Mouse (Mus musculus) lung, postnatal 25 days (tissue): ENCODE results near the gene Dctn1.

ENCODE experiments used
- DNase-seq: peaks from one replicate; pipeline ENCODE4 v3.0.0; 2022; ENCODE audit warnings: low spot score

The Dctn1 gene

DNA sequence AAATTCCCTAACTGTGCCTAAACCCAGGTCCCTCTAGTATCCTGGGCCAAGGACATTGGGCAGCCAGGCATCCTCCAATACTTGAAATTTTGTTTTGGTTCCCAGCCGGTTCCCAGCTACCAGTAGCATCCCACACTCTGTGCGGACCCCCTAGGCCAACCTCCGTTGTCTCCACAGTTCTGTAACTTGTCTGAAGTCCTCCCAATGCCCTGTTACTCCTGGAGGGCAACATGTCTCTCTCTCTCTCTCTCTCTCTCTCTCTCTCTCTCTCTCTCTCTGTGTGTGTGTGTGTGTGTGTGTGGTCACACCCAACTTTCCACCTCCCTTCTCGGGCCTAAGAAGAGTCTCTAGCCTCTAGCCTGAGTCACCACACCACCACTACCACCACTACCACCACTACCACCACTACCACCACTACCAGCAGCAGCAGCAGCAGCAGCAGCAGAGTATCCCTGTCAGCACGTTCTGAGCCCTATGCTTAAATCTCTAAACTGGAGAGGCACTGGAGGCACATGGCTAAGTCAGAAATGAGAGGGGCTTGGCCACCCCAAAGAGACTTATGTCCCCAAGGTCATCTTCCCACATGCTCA is 29.3 kb upstream of the Dctn1 start:
- no peak for DNase-seq

DNA sequence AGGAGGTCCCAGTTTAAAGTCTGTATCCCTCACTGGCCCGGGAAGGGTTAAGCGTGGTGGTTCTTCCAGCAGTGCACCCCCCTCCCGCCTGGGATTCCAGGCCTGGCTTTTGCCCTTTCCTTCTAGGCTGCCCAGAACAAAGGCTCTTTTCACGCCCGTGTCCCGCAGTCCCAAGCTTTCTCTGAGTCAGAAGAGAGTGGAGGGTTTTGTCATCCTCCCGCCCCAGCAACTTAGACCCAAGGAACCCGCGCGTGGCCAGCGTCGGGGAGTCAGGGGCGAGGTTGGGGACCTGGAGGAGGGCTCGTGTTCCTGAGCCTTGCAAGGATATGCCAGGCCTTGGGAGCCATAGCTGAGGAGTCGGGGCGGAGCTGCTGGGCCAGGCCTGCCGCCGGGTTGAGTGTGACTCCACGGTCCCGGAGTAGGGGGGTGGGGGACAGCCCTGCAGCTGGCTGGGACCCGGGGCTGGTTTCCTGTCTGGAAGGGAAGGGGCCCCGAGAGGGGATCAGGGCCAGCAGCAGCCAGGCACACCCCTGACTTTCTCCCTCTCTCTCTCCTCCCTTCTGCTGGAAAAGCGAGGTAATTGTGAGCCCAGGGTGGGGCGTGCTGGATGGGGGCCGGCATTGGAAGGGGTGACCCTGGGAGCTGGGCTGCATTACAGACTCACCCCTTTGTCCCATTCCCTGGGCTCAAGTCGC is 28.7 kb upstream of the Dctn1 start:
- DNase-seq = no peak

DNA sequence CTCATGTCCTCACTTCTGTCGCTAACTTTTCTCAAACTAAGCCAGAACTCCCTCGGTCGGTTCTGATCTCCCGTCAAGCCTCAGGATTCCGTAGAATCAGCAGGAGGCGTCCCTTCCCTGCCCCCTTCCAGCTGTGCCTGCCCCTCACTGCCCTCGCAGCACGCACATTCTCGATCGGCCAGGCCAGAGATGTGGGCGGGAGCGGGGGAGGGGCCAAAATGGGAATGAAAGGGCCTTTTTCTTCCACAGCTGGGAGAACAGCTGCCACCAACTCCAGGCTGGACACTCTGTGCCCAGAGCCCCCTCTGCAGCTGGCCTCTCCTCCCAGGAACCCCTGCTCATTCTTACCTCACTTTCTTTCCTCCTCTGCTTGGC is 28.2 kb upstream of the Dctn1 start:
- DNase-seq = peak; percentile 88

DNA sequence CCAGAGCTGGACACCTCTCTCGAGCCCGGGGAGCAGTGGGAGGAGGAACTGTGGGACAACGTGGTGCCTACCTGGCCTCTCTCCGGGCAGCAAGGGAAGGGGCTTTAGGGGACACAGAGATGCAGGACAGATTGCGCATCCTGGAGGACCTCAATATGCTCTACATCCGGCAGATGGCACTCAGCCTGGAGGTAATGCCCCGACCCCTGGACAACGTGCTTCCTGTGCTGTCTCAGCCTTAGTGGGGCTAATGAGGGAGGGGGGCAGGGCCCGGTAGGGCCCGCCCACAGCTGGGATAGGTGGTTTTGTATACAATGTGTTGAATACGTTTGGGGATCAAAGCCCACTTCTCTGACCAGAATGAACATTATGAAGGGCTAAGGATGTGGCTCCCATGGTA is 27.7 kb upstream of the Dctn1 start:
- DNase-seq = no peak

DNA sequence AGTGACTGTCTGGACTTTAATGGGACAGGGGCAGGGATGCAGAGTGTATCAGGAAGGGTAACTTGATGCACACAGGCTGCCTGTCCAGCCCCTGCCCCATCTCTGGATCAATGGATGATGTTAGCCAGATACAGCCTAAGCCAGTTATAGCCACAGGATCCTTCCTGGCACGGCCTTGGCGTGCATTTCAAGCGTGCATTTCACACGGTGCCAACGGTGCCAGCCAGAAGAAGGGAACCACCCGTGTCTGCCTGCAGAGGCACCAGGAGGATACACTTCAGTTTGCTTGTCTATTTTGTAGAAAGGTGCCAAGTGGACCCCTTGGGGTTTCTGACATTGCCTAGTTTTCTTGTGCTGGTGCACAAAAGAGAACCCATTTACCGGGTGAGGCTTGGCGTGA is 25.7 kb upstream of the Dctn1 start:
- no peak for DNase-seq

DNA sequence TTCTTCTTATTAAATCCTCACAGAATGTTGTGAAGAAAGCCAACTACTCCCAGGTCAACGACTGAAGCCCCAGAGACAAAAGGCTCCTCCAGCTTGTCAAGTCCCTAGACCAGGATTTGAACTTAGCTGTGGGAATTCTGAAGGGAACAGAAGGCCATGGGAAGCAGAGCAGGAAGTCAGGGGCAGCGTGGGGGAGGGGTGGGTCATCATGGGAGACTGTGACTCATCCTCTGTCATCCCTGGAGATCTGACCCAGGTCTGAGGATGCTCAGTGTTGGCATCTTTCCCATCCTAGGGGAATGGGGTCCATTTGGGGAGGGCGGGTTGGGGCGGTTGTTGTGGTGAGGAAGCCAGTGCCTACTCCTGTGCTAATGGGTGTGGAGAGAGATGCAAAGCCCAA is 24.1 kb upstream of the Dctn1 start:
- no peak for DNase-seq

DNA sequence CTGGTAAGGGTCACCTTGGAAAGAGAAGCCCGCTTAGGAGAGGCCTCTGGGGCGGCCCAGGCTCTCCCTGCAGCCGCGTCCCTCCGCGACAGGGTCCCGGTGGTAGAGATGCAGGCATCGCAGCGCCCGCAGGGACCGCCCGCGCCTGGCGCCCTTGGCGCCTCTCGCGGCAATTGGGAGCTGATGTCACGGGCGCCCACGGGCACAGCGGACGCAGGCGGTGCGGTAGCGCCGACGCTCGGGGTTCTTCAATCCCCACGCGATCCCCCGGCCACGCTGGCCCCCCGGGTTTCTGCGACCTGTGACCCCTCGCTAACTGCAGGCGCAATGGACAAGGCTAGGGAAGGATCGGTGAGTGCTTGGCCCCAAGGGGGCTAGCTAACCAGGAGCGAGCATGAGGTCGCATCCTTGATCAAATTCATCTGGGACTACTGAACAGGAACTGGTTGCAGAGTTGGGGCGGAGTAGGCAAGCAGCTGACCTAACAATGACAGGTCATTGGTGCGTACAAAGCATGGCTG is 23.4 kb upstream of the Dctn1 start:
- DNase-seq = no peak

DNA sequence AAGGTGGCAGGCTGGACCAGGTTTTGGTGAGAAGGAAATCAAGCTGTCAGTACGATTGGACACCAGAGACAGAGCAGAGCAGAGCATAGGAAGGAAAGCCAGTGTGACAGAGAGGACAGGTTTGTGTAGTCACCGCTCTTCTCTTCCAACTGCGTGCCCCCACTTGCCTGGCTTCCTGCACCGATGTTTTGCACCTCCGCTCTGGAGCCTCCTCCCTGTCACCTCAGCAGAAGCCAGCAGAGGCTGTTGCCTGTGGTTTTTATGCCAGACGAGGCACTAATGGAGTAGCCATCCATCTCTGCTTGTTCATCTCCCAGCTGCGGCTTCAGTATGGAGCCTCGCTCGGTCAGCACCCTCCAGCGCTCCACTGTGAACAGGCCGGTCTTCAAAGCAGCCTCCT is 22.8 kb upstream of the Dctn1 start:
- no peak for DNase-seq

DNA sequence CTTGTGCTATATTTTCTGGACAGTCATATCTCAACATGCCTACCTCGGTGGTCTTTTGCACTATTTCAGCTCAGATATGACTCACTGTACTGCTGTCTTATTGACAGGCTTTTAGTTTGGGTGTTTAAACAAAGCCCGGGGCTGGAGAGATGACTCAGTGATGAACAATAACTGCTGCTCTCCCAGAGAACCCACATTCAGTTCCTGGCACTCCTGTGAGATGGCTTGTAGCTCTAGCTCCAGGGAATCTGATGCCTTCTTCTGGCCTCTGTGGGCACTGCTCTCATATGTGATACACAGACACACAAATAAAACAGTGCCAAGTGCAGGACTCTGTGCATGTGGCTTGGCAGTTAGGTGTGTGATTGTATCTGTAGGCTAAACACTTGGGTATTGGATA is 20.5 kb upstream of the Dctn1 start:
- DNase-seq = no peak

DNA sequence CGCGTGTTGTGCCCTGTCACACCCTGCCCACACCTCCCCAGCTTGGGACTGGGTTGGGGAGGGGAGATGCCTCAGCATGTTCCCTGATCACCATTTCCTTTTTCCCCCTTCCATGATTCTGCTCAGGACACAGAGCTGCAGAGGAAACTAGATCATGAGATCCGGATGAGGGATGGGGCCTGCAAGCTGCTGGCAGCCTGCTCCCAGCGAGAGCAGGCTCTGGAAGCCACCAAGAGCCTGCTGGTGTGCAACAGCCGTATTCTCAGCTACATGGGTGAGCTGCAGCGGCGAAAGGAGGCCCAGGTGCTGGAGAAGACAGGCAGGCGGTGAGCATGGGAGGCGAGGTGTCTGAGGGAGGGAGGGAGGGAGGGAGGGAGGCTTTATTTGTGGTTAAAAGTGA is 19.9 kb upstream of the Dctn1 start:
- no peak for DNase-seq

DNA sequence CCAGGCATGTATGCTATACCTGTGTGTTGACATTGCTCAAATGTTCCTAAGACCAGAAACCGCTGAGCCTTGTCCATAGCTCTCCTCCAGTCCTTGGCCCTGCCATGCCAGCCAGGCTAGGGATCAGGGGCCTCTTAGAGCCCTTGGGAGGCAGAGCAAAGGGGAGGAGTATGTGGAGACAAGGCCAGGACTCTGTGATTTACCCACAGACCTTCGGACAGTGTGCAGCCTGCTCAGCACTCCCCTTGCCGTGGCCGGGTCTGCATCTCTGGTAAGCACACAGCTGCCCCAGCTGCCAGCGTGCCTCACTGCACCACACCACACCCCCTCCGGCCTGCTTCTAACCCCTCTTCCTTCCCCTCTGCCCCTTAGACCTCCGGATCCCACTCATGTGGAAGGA is 18.4 kb upstream of the Dctn1 start:
- no peak for DNase-seq

DNA sequence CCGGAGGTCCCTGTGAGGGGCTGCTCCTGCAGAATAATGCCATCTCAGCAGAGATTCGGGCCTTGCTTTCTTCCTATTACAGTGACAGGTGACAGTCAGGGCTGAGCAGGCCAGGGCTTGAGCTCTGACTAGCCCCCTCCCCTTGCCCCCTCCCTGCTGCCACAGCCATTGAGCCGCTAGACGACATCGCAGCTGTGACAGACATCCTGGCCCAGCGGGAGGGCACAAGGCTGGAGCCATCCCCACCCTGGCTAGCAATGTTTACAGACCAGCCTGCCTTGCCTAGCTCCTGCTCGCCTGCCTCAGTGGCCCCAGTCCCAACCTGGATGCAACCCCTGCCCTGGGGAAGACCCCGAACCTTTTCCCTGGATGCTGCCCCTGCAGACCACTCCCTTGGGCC is 14.0 kb upstream of the Dctn1 start:
- DNase-seq = no peak

DNA sequence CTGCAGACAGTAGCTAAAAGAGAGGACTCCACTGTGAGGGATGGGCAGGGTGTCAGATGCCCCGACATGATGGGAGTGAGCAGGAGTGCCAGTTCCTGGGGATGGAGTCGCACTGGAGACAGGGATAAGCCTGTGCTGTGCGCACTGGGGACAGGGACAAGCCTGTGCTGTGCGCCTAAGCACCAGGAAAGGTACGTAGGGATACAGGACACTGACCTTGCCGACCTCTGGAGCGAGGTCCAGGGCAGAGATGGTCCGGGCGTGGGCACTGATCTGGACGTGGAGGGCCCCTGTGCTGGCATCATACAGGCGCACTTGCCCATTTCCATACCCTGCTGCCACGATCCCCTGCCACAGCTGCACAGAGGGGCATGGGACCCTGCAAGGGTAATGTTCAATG is 12.7 kb upstream of the Dctn1 start:
- DNase-seq = no peak

DNA sequence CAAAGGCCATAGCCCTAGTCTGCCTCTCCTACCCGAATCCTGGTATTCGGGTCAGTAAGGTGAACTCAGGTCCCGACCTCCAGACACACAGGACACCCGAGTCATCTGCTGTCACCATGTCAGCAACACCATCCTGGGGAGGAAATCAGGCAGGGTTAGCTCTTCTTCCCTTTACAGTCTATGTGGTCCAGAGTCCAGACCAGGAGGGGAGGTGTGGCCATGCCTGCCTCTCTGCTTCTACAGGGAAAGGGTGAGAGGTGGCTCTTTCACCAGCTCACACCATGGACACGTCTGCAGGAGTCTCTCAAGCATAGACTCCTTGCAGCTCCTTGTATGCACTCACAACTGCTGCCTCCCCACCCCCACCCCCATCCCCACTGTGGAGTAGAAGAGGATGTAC is 12.2 kb upstream of the Dctn1 start:
- DNase-seq = no peak

DNA sequence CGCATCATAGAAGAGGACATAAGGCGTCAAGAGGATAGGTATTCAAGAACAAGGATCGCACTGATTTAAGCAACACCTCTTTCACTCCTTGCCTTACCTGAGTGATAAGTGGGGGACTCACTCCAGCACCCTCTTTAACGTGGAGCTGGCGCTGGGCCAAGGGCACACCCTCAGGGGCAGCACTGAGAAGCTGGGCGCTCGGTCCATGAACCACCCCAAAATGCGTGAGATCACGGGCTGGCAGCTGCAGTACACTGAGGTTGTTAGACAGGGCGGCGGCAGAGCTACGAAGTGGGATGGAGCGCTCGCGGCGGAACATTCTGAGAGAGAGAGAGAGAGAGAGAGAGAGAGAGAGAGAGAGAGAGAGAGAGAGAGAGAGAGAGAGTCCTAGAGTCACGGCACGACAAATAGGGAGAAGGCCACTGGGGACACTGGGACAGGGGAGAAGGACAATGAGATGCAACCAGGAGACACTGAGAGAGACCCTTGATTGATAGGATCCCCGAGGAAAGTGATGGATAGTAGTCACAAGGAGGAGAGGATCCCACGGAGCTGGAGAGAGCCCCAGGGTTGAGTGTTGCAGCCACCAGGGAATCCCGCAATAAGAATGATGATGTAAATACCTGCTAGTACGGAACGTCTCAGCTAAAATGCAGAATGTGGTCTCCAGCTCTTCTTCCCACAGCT is 10.0 kb upstream of the Dctn1 start:
- no peak for DNase-seq

DNA sequence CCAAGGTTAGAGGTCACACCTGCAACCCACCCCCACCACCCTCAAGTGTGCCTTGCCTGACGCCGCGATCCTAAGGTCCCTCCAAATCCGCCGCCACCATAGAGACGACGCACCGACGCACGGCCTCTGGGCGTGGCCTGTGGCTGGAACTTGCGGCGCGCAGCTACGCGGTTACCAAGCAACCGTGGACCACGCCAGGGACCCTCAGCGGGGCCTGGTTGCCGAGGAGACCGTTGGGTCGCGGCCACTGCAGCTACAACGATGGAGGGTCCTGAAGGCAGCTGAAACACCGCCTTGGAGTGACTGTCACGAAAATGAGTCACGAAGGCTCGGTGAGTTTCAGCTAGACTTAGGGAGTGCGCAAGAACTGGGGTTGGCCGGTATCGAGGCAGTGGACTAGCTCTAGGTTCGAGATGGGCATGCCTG is 9.4 kb upstream of the Dctn1 start, which contains the start of the genes Wdr54 and 1700003E16Rik:
Gene Wdr54 (minus strand): TSS at position 139 of the 426 bp plus-strand sequence.
Gene 1700003E16Rik (plus strand): TSS at position 146 of the 426 bp plus-strand sequence.
- peak; percentile 31 for DNase-seq

DNA sequence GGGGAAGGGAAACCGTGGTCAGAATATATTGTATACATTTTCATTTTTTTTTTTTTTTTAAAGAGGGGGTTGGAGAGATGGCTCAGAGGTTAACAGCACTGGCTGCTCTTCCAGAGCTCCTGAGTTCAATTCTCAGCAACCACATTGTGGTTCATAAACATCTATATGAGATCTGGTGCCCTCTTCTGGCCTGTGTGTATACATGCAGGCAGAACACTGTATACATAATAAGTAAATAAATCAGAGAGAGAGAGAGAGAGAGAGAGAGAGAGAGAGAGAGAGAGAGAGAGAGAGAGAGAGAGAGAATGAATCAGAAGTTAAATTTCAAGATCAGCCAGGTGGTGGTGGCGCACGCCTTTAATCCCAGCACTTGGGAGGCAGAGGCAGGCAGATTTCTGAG is 6.3 kb upstream of the Dctn1 start:
- DNase-seq = peak; percentile 65

DNA sequence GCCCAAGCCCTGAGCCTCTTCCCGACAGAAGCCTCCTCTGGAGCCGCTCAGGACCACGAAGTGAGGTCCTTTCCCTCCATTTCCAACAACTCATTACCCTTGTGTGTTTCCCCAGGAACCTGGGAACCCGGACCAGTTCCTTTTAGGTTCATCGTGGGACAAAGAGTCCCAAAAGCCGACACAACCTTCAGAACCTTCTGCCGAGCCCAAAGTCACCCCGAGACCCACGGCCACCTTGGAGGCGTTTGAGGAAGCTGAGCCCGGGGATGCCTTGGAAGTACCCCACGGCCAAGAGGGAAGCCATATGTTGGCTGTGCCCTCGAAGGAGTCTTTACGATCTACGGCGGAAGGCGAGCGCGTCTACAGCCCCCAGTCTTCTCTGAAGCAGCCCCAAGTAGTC is 4.3 kb upstream of the Dctn1 start:
- no peak for DNase-seq

DNA sequence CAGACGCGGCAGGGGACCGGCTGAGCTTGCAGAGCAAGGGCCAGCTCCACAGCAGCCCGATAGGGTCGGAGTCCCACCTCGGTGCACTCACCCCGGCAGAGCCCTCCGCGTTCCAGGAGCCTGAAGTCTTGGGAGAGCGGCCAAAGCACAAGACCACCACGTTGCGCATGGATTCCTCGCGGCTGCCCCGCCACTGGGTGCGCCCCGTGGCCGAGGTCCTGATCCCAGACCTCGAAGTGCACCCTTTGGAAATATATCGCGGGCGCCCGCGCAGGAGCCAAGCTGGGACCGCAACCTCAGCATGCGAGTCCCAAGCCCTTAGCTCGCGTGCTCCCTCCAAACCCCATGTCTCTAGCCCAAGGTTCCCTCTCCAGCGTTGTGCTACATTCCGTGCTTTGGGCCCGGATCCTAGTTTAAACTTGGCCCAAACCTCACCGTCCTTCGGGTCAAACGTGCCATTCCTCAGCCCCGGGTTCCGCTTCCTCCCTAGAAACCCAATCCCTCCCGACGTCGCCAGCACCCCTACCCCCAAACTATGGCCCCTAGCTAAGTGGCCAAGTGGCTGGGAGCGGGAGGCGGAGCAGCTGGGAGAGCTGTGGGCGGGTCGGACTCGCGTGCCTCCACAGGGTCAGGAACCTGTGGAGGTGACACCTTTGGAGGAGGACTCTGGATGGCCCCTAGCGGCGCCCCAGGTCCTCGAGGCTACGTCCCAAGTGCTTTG is 3.6 kb upstream of the Dctn1 start:
- peak; percentile 43 for DNase-seq

DNA sequence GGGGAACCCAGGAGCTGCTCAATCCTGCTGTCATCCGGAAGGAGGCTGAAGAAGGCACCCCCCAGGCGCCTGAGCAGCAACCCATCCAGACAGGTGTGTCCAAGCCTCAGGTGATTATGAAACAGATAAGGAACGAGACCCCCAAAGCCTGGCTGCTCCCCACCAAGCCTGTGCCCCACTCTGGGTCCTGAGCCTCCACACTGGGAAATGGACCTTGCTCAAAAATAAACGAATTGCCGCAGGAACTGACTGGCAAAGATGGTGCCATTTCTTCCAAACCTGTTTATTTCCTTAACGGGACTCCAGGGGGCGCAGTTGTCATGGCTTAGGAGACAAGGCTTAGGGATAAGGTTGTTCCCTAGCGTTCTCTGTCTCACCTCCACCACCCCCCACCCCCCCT is 3.0 kb upstream of the Dctn1 start:
- DNase-seq = peak; percentile 70

DNA sequence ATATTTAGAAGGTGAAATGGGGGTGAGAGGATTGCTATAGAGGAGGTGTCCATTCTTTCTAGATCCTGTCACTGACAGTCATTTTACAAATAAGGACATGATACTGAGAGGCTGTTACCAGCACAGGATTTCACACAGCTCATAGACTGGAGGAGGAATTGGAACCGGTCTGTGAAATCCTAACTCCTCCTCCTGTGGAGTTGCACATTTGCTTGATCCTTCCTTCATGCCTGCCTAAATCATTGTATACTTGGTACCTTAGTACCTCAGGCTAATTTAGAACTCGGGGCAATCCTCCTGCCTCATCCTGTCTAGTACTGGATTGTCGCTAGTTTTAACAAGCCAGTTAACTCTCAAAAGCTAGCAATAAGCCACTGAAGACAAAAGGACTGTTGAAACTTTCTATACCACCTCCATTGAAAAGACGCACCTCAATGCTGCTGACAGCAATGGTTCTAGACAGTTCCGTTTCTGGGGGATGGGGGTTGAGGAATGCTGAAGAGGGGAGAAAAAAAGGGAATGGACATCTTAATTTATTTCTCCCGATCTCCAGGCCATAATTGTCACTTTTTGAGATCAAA is 604 bp upstream of the Dctn1 start:
- DNase-seq = no peak

DNA sequence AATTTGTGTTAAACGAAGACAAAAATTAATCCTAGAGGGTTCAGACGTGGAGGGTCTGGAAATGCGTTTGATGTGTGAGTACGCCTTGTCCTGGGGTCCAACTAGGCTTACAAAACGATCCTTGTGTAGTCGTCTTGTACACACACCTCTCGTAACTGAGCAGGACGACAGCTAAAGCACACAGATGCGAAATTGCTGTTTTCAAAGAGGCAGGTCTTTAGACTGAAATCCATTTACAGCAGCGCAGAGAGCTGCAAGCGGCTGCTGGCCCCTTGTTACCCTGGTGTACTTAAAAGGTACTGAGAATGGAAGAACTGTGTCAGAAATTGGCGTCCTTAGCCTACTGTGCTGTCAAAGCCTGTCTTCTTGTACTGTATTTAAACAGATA is 517 bp downstream of the Dctn1 start:
- no peak for DNase-seq
